Mouse (Mus musculus): ENCODE data around the gene 4930432M17Rik. TPM values are rescaled to one million over a fixed set of nuclear protein-coding genes. Genes with fewer than 3 reads are reported as not detected.

Gene 4930432M17Rik
- polyA plus RNA-seq, 1 experiment from 2014 or later = not detected

DNA sequence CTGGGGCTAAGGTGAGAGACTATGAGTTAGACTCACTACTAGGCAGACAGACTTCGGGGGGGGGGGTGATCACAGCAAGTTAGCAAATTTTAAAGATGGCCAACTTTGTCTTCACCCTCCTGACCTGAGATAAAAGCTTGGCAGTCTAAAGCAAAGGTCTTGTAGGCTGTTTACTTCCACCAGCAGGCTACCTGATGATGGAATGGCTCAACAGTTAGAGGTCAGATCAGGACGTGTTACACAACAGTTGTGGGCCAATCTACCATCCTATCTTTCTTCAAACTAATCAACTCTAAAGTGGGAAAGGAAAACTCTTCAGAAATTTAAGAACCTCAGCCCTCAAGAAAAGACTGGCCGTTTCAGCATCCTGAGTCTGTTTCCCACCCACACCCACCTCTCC lies 9.6 kb downstream of the 4930432M17Rik start:
- Histone ChIP-seq H3K27me3 (no peaks in the 10 kb centered on the region), H3K36me3 (no peaks in the 10 kb centered on the region), H3K27ac (no peak overlapping the region), H3K4me2 (no peak overlapping the region), H3K4me3 (no peak overlapping the region), H3K4me1 (replicated peaks) (0 out of 2 replicates have a peak, but pooled peaks cover 4% of the 10 kb centered on the region), H3K9me3 (no peaks in the 10 kb centered on the region), H3K9ac (no peak overlapping the region)
- whole genome bisulfite sequencing = 88% methylated on average over 3 of the region's 3 CpGs
- no peak for ATAC-seq (ENCODE audit: low FRiP score)

DNA sequence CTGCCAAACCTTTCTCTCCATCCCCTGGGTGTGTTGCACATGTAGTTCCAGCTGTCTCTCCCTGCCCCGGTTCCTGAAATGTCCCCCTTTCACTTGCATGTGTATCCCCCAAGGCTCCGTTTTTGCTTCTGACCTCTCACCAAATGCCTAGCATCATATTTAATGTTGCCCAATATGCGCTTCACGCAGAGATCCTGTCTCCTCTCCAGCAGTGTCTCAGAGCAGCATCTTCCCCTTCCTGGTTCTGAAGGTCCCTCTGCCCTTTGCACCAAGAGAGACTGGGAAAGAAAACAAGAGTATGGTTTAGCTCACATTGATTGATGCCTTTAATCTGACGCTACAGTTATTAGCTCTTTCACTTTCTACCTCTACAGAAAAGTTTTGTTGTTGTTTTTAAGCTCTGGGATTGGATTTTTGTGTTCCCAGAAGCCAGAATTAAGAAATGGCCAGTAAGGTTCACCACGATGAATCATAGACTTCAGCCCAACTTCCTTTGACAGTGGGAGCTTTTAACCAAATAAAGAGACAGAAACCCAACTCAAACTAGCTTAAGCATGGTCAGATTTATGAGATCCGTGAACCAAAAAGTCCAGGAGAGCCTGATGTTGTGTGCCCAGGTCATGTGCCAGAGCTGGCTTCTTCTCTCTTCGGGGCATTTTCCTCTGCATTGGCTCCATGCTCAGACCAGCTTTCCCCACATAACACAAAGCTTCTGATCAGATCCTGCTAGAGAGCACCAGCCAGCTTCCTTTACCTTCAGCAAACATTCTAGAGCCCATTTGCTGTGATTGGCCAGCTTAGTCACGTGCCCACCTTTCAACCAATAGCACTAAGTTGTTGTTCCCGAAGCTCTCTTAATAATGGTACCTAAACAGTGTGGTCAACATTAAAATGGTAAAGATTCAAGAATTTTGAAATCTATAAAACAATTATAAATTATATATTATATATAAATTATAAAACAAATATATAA lies 12.2 kb downstream of the 4930432M17Rik start:
- no peak overlapping the region for H3K9ac ChIP-seq
- 0 out of 2 replicates have a peak, but pooled peaks cover 4% of the 10 kb centered on the region for H3K4me1 ChIP-seq (replicated peaks)
- H3K4me3 ChIP-seq = no peak overlapping the region
- H3K27ac ChIP-seq = no peak overlapping the region
- no peaks in the 10 kb centered on the region for H3K9me3 ChIP-seq
- no peak for ATAC-seq (ENCODE audit: low FRiP score)
- H3K4me2 ChIP-seq = no peak overlapping the region
- H3K36me3 ChIP-seq = no peaks in the 10 kb centered on the region
- no peaks in the 10 kb centered on the region for H3K27me3 ChIP-seq
- WGBS = 89% methylated on average over 10 of the region's 10 CpGs

DNA sequence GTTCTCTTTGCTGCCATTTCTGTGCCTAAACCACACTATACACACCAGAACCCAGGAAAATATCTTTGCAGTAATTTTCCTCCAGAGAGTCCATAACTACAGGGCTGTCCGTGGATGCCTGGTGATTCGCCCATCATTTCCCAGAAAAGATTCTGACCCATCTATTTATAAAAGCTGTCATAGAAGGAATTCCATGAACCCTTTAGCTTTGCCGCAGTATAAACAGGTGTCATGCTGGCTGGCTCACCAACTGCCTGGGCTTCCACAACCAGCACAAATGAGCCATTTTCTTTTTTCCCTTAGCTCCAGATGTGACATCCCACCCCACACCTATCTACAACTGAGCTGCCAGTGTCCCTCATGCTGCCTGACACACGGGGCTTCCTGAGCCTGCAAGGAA lies 14.0 kb downstream of the 4930432M17Rik start:
- 0 out of 2 replicates have a peak, but pooled peaks cover 1% of the 10 kb centered on the region for H3K4me1 ChIP-seq (replicated peaks)
- no peak overlapping the region for H3K27ac ChIP-seq
- no peak overlapping the region for H3K4me2 ChIP-seq
- no peaks in the 10 kb centered on the region for H3K27me3 ChIP-seq
- no peak overlapping the region for H3K4me3 ChIP-seq
- no peaks in the 10 kb centered on the region for H3K9me3 ChIP-seq
- no peaks in the 10 kb centered on the region for H3K36me3 ChIP-seq
- ATAC-seq (ENCODE audit: low FRiP score) = no peak
- H3K9ac ChIP-seq = no peak overlapping the region
- 79% methylated on average over 4 of the region's 4 CpGs for WGBS

DNA sequence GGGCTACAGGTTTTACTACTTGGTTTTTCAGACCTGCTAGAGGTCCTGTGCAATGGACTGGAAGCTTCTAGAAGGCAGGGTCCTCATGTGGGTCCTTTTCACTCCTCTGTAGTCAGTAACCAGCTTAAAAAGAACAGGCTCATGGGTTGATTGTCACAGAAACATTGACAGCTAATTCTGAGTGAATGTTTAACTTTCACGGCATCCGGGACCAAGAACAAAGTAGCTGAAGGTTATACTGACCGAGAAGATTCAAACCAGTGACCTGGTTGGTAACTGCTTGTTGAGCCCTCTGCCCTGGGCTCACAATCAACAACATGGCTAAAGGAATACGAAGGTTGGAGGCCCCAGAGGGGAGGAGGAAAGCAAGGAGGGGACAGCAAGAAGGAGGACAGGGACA lies 14.4 kb downstream of the 4930432M17Rik start:
- Histone ChIP-seq H3K36me3 (no peaks in the 10 kb centered on the region), H3K27ac (no peak overlapping the region), H3K4me2 (no peak overlapping the region), H3K4me1 (replicated peaks) (no peaks in the 10 kb centered on the region), H3K9me3 (no peaks in the 10 kb centered on the region), H3K9ac (no peak overlapping the region), H3K27me3 (no peaks in the 10 kb centered on the region), H3K4me3 (no peak overlapping the region)
- 75% methylated on average over 4 of the region's 4 CpGs for WGBS
- no peak for ATAC-seq (ENCODE audit: low FRiP score)

DNA sequence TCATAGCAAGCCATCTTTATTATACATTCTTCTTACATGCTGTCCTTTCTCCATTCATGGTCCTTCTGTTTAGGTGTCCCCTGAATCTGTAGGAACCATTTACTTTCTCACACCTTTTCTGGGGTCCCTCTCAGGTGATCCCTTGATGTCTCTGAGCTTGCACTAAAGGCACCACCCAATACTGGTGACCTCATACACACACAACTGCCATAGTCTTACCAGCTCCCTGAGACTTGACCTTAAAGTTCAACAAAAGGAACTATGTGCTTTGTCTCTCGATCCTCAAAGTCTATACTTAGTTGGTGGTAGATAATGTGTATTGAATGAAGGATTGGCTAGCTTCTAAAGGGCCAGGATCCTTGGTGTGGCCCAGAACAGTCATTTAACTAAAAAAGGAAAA lies 15.4 kb downstream of the 4930432M17Rik start:
- H3K27ac ChIP-seq = no peak overlapping the region
- H3K27me3 ChIP-seq = no peaks in the 10 kb centered on the region
- H3K36me3 ChIP-seq = no peaks in the 10 kb centered on the region
- H3K9ac ChIP-seq = no peak overlapping the region
- H3K4me3 ChIP-seq = no peak overlapping the region
- 59% methylated on average over 1 of the region's 1 CpGs for WGBS
- no peaks in the 10 kb centered on the region for H3K9me3 ChIP-seq
- H3K4me2 ChIP-seq = no peak overlapping the region
- no peaks in the 10 kb centered on the region for H3K4me1 ChIP-seq (replicated peaks)
- ATAC-seq (ENCODE audit: low FRiP score) = no peak

DNA sequence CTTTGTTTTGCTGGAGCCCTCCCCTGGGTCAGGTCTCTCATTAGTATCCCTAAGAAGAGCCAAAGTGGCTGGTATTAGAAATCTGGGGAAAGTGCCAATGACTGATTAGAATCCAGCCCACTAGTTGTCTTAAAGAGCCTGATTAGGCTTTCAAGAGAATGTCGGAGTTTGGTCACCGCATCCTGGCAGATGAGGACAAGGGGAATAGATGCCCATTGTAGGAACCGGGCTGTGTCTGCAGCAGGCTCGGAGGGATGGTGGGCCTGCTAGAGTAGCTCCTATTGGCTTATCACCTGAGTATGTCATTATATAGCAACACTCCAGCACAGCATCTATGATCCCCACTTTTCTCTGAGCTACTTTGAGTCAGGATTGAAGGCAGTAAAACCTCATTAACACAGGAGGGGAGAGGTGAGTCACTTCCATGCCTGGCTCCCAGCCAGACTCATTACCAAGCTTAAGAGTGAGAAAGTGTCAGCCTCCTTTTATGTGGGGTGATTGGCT lies 15.9 kb downstream of the 4930432M17Rik start:
- 73% methylated on average over 4 of the region's 4 CpGs for WGBS
- ATAC-seq (ENCODE audit: low FRiP score) = peak; percentile 36; the same call in 1 of the 2 replicates

DNA sequence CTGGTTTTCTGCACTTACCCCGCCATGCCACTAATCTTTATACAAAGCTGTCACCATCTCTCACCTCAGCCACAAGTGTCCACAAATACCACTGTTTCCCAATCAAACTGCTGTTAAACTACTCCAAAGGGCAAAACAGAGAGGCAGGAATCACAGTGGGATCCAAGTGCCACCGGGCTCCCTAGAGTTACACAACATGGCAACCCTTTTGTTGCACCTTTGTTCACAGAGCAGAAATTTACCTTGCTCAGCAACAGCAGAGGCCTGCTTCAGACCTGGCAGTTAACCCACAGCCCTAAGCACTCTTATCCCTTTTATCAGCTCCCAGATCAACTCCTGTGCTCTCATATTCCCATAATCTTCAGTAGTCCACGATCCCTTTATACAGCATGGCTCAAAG lies 17.2 kb downstream of the 4930432M17Rik start:
- no peaks in the 10 kb centered on the region for H3K9me3 ChIP-seq
- no peaks in the 10 kb centered on the region for H3K4me1 ChIP-seq (replicated peaks)
- H3K9ac ChIP-seq = no peak overlapping the region
- no peak for ATAC-seq (ENCODE audit: low FRiP score)
- H3K4me3 ChIP-seq = no peak overlapping the region
- 87% methylated on average over 3 of the region's 3 CpGs for WGBS
- no peak overlapping the region for H3K27ac ChIP-seq
- H3K36me3 ChIP-seq = no peaks in the 10 kb centered on the region
- no peaks in the 10 kb centered on the region for H3K27me3 ChIP-seq
- H3K4me2 ChIP-seq = no peak overlapping the region

More for the DNA sequence above, 15.9 kb downstream of the 4930432M17Rik start:
- Histone ChIP-seq H3K27me3 (no peaks in the 10 kb centered on the region), H3K27ac (no peak overlapping the region), H3K4me3 (no peak overlapping the region), H3K9ac (no peak overlapping the region), H3K4me1 (replicated peaks) (no peaks in the 10 kb centered on the region), H3K4me2 (no peak overlapping the region), H3K9me3 (no peaks in the 10 kb centered on the region), H3K36me3 (no peaks in the 10 kb centered on the region)

DNA sequence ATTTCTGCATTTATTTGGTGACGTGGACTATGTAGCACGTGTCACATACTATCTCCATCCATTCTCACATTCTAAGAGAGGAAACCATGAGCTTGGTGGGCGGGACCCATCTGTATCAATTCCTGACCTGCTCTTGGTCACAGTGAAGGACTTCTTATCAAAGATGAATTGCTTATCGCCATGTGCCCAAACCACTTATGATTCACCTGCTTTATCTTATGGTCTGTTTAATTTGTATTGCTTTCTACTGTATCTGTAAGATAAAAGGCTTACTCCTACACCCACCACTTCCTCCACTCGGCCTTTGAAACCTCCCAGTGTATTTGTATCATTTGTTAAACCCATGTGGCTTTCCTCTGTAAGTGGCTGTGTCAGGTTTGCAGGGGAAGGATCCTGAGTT lies 18.5 kb downstream of the 4930432M17Rik start:
- H3K4me3 ChIP-seq = no peak overlapping the region
- H3K9me3 ChIP-seq = no peaks in the 10 kb centered on the region
- whole genome bisulfite sequencing = 87% methylated on average over 5 of the region's 5 CpGs
- H3K27ac ChIP-seq = no peak overlapping the region
- no peak overlapping the region for H3K4me2 ChIP-seq
- H3K27me3 ChIP-seq = no peaks in the 10 kb centered on the region
- H3K4me1 ChIP-seq (replicated peaks) = no peaks in the 10 kb centered on the region
- no peak overlapping the region for H3K9ac ChIP-seq
- no peaks in the 10 kb centered on the region for H3K36me3 ChIP-seq
- ATAC-seq (ENCODE audit: low FRiP score) = no peak

DNA sequence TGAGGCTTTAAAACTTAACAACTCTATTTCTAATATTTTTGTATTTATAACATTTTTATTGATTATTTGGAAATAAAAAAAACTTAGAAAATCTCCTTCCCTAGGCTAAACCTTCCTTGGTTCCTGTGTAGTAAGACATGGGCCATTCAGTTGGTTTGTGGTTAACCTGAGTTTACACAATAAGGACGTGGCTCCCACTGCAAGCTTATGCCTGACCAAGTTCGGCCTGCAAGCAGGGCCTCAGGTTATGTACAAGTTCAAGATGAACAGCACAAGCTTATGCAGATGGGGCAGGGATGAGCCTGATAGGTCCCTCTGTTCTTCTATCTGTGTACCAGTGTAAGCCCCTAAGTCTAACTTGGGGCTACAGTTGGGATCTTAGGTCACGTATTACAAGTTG lies 19.1 kb downstream of the 4930432M17Rik start:
- no peaks in the 10 kb centered on the region for H3K36me3 ChIP-seq
- WGBS = 93% methylated on average over 3 of the region's 3 CpGs
- H3K4me3 ChIP-seq = no peak overlapping the region
- H3K27me3 ChIP-seq = no peaks in the 10 kb centered on the region
- H3K4me2 ChIP-seq = no peak overlapping the region
- no peak overlapping the region for H3K9ac ChIP-seq
- ATAC-seq (ENCODE audit: low FRiP score) = no peak
- H3K27ac ChIP-seq = no peak overlapping the region
- no peaks in the 10 kb centered on the region for H3K4me1 ChIP-seq (replicated peaks)
- no peaks in the 10 kb centered on the region for H3K9me3 ChIP-seq

DNA sequence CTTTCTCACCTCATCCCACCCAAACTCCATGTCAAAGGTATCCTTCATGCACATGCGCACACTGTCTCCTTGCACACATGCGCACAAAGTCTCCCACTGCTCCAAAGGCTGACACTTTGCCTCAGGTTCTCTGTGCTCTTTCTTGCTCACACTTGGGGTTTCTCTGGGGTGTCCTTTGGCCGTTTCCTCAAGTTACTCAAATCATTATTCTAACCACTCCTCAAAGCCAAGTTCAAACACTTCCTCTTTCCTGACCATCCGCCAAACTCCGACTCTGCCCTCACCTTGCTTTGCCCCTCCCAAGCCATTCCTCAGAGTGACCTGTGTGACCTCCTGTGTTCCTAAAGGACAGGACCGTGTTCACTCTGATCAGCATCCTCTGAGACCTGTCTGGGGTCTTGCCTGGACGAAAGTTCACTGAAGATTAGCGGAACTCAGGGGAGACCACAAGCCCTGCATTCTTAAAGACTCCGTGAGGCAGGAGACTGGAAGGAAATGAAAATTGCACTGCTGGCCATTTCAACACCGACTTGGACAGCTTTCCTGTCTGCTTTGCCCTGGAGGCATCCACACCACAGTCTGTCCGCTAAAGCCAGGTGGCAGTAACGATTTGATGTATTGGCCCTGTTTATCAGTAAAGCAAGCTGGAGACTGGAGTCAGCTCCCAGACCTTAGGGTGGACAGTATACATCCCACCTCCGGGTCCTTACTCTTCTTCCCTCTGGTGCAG lies 22.6 kb downstream of the 4930432M17Rik start:
- no peaks in the 10 kb centered on the region for H3K4me1 ChIP-seq (replicated peaks)
- H3K9ac ChIP-seq = no peak overlapping the region
- H3K4me3 ChIP-seq = no peak overlapping the region
- H3K36me3 ChIP-seq = no peaks in the 10 kb centered on the region
- WGBS = 83% methylated on average over 13 of the region's 13 CpGs
- no peaks in the 10 kb centered on the region for H3K27me3 ChIP-seq
- no peaks in the 10 kb centered on the region for H3K9me3 ChIP-seq
- ATAC-seq (ENCODE audit: low FRiP score) = no peak
- no peak overlapping the region for H3K4me2 ChIP-seq
- H3K27ac ChIP-seq = no peak overlapping the region

DNA sequence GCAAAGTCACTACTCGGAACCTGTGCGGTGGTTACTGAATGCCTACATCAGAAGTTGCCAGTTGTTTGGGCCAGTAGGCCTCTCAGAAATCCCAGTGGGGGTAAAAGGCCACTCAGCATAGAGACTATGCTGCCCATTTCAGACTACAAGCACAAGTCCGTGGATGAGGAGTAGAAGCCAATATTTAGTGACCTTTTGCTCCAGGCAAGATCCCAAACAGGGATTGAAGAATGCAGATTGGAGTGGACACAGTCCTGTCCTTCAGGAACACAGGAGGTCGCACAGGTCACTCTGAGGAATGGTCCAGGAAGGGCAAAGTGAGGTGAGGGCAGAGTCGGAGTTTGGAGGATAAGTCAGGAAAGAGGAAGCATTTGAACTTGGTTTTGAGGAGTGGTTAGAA lies 23.2 kb downstream of the 4930432M17Rik start:
- Histone ChIP-seq H3K27ac (no peak overlapping the region), H3K9ac (no peak overlapping the region), H3K4me2 (no peak overlapping the region), H3K27me3 (no peaks in the 10 kb centered on the region), H3K4me1 (replicated peaks) (no peaks in the 10 kb centered on the region), H3K36me3 (no peaks in the 10 kb centered on the region), H3K9me3 (no peaks in the 10 kb centered on the region), H3K4me3 (no peak overlapping the region)
- no peak for ATAC-seq (ENCODE audit: low FRiP score)
- WGBS = 91% methylated on average over 5 of the region's 5 CpGs

DNA sequence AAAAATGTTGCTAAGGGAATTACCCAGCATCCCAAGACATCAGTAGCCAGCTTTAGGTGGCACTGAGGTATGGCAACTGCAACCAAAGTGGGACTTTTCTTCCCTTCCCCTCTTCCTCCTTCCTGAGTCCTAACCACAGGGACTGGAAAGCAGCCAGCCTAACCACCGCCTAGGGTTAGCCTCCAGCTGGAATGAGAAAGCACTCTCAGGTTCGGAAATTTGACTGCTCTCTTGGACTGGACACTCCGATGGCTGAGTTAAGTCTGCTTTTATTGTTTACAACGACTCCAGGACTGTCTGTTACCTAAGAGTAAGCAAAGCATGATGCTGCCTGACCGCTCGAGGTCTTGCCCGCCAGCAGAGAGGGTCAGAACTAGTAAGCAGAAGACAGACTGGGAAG lies 26.6 kb downstream of the 4930432M17Rik start:
- Histone ChIP-seq H3K4me3 (no peak overlapping the region), H3K9ac (no peak overlapping the region), H3K4me1 (replicated peaks) (peaks cover 29% of the 10 kb centered on the region), H3K36me3 (no peaks in the 10 kb centered on the region), H3K4me2 (no peak overlapping the region), H3K27ac (no peak overlapping the region), H3K9me3 (no peaks in the 10 kb centered on the region), H3K27me3 (no peaks in the 10 kb centered on the region)
- 89% methylated on average over 7 of the region's 7 CpGs for WGBS
- ATAC-seq (ENCODE audit: low FRiP score) = no peak

All from hindbrain, embryonic 13.5 days (tissue).